Mouse (Mus musculus): Measurements from ENCODE around the gene Rcan2.

- TF ChIP-seq CTCF (IDR thresholded peaks at IDR 0.05) (peak; percentile 79), EP300 (IDR thresholded peaks at IDR 0.05; ENCODE audit: insufficient read depth, low read depth, low read length) (no peak)
These were observed 81.9 kb downstream of the Rcan2 start for GRCm38 (mm10) chr17:43883016-43883415.

Measured in heart, adult 2 months (tissue).